Mouse (Mus musculus) cerebellum, postnatal 25 days (tissue): Measurements from ENCODE around the gene 5730455P16Rik.
"Not testable (repeated sequence)": the region's sequence is repeated elsewhere in the genome, so short reads cannot be mapped to it uniquely, and the experiment has no call there.

Experiments used
- DNase-seq, 2 experiments: peaks; one replicate each; pipeline ENCODE4 v3.0.0; 2021; ENCODE audit warnings: mixed read lengths in 2 of 2

The 5730455P16Rik gene

GRCm38 (mm10) chr11:80377712-80378451 is at the start of gene 5730455P16Rik:
Gene 5730455P16Rik (minus strand): TSS chr11:80378034.
- DNase-seq, result peak; percentile 92 to 93

- not testable (repeated sequence) for DNase-seq
Measured at GRCm38 (mm10) chr11:80426029-80426813, 48.4 kb upstream of the 5730455P16Rik start.

GRCm38 (mm10) chr11:80425247-80425778 is 47.5 kb upstream of the 5730455P16Rik start:
- no peak for DNase-seq

- no peak for DNase-seq
Measured at GRCm38 (mm10) chr11:80424691-80425090, 46.9 kb upstream of the 5730455P16Rik start.

- DNase-seq, result no peak
Measured at GRCm38 (mm10) chr11:80421421-80422047, 43.7 kb upstream of the 5730455P16Rik start.

- DNase-seq, result no peak
Measured at GRCm38 (mm10) chr11:80420202-80420984, 42.6 kb upstream of the 5730455P16Rik start.

GRCm38 (mm10) chr11:80419743-80420142 is 41.9 kb upstream of the 5730455P16Rik start:
- DNase-seq, result no peak

GRCm38 (mm10) chr11:80417085-80417484 is 39.3 kb upstream of the 5730455P16Rik start:
- no peak for DNase-seq

GRCm38 (mm10) chr11:80410377-80410776 is 32.5 kb upstream of the 5730455P16Rik start:
- no peak for DNase-seq

GRCm38 (mm10) chr11:80407878-80408277 is 30.0 kb upstream of the 5730455P16Rik start:
- DNase-seq, result not testable (repeated sequence)

- no peak for DNase-seq
Measured at GRCm38 (mm10) chr11:80396617-80397016, 18.8 kb upstream of the 5730455P16Rik start.

GRCm38 (mm10) chr11:80395930-80396329 is 18.1 kb upstream of the 5730455P16Rik start:
- no peak for DNase-seq

GRCm38 (mm10) chr11:80391407-80392120 is 13.7 kb upstream of the 5730455P16Rik start:
- DNase-seq, result peak in 1 of 2 experiments; percentile 38

- no peak for DNase-seq
Measured at GRCm38 (mm10) chr11:80389885-80390284, 12.1 kb upstream of the 5730455P16Rik start.

- DNase-seq, result no peak
Measured at GRCm38 (mm10) chr11:80386790-80387189, 9.0 kb upstream of the 5730455P16Rik start.

- no peak for DNase-seq
Measured at GRCm38 (mm10) chr11:80385055-80385454, 7.2 kb upstream of the 5730455P16Rik start.

GRCm38 (mm10) chr11:80384461-80384860 is 6.6 kb upstream of the 5730455P16Rik start:
- DNase-seq, result no peak

- DNase-seq, result peak in 1 of 2 experiments; percentile 53
Measured at GRCm38 (mm10) chr11:80383626-80384046, 5.8 kb upstream of the 5730455P16Rik start.

- peak; percentile 97 to 99 for DNase-seq
Measured at GRCm38 (mm10) chr11:80383019-80383625, 5.3 kb upstream of the 5730455P16Rik start, which contains the start of gene Zfp207. Gene Zfp207 (plus strand): TSS chr11:80383279.

GRCm38 (mm10) chr11:80382626-80383018 is 4.8 kb upstream of the 5730455P16Rik start:
- DNase-seq, result peak in 1 of 2 experiments; percentile 68

GRCm38 (mm10) chr11:80379184-80379583 is 1.4 kb upstream of the 5730455P16Rik start:
- not testable (repeated sequence) for DNase-seq
